Mouse (Mus musculus): ENCODE results near the gene Defa17.
"Not testable (repeated sequence)": the region's sequence is repeated elsewhere in the genome, so short reads cannot be mapped to it uniquely, and the experiment has no call there.

The Defa17 gene

DNA sequence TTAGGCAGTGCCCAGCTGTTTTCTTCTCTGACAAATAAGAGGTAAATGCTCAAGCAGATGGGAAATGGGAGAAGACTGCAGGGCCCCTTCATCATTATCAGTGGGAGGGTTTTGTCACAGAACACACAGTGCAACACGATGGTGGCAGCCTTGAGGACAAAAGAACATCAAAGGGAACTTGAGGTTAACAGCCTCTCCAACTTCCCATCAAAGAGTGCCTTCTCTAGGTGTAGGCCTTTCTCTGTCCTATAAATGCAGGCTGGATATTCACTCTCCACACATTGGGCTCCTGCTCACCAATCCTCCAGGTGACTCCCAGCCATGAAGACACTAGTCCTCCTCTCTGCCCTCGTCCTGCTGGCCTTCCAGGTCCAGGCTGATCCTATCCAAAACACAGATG, at the start of gene Defa17:
TSS of gene Defa17 (plus strand) at position 301 of the 400 bp plus-strand sequence.
- not testable (repeated sequence) for DNase-seq

- peak; percentile 63 for DNase-seq
These were observed 37.7 kb upstream of the Defa17 start, which contains the start of gene Defa26 for GRCm38 (mm10) chr8:21617883-21618282. Gene Defa26 (plus strand): TSS chr8:21618183.

GRCm38 (mm10) chr8:21665497-21665896, 9.9 kb downstream of the Defa17 start, which contains the start of gene Defa34:
Gene Defa34 (plus strand): TSS chr8:21665797.
- not testable (repeated sequence) for DNase-seq

DNA sequence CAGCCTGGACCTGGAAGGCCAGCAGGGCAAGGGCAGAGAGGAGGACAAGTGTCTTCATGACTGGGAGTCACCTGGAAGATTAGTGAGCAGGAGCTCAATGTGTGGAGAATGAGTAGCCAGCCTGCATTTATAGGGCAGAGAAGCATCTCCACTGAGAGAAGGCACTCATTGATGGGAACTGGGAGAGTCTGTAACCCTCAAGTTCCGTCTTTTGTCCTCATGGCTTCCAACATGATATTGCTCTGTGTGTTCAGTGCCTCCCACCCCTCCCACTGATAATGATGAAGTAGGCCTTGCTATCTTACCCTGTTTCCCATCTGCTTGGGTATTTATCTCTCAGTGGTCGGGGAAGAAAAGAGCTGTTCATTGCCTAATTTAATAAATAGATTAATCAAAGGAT, 48.0 kb downstream of the Defa17 start, which contains the start of gene AY761184:
TSS of gene AY761184 (minus strand) at position 101 of the 400 bp plus-strand sequence.
- not testable (repeated sequence) for DNase-seq
